Mouse (Mus musculus): ENCODE measurements around the gene Rfwd3.

Rfwd3 gene

DNA sequence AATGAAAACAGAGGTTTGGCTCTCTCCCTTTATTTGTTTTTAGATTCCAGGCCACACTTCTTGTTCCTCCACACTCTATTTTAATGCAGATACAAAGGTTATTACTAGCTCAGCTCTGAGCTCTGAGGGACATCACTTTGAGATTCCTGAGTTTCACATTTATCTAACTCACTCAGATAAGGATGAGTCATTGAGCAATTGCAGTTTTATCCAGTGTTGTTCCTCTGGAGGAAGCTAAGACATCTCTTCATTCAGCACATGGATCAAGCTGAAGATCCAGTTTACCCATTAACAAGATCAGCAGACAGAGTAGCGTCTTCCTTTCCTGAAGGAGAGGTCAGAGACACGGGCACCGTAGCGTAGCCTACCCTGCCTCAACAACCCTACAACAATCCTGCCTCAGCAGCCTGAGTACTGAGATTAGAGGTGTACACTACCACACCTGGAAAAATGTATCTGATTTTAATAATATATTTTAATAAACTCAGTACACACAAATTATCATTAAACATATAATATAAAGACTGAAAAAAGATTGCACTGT lies 53.7 kb downstream of the Rfwd3 start:
- in situ Hi-C loops (cut with MboI; ENCODE audit: low pct_unique_long_range_greater_than_20kb in 1 of 2, low sequenced_read_pairs in 2 of 2, unreplicated experiment in 1 of 2): no loop called here

DNA sequence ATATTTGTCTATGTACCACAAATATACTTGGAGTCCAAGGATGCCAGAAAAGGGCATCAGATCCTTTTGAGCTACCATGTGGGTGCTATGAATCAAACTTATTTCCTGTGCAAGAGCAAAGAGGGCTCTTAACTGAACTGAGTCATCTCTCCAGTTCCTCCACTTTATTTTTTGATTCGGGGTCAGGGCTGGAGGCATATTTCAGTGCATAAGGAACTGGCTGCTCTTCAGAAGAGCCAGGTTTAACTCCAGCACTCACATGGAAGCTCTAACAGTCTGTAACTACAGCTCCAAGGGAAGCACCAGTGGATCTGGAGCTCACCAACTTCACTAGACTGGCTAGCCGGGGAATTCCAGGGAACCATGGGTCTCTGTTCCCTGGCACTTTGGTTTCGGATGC lies 62.7 kb downstream of the Rfwd3 start:
- in situ Hi-C loops (cut with MboI; ENCODE audit: low pct_unique_long_range_greater_than_20kb in 1 of 2, low sequenced_read_pairs in 2 of 2, unreplicated experiment in 1 of 2): no loop called here

DNA sequence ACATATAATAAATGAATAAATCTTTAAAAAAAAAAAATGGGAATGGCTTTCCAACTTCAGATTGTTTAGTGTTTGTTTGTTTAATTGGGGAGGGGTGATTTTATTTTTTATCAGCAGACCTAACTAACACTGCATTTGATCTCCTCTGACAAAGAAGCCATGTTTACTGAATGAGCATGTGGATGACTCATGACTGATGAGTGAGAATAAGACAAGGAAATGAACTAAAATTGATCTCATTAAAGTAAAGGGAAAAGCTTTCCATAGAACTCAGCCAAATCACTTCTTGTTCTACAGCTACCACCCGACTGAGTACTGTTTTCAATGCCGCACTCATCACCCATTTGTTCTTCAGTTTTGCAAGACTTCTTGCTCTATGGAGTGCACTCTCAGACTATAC lies 66.3 kb downstream of the Rfwd3 start:
- in situ Hi-C loops (cut with MboI; ENCODE audit: low pct_unique_long_range_greater_than_20kb in 1 of 2, low sequenced_read_pairs in 2 of 2, unreplicated experiment in 1 of 2): no loop called here

DNA sequence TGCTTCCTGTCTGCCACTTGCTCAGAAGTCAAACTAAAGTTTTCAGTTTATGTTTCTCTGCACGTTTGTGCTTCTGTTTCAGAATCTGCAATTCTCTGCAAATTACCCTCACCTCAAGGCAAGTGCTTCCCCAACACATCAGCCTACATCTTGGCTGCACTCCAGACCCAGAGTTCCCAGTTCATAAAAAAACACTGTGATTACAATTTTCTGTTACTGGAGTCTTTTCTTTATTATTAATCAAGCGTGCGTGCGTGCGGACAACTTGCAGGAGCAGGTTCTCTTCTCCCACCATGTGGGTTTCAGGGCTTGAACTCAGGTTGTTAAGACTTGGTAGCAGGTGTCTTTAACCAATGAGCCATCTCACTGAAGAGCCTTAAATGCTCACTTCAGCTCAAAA lies 75.9 kb downstream of the Rfwd3 start:
- in situ Hi-C loops (cut with MboI; ENCODE audit: low pct_unique_long_range_greater_than_20kb in 1 of 2, low sequenced_read_pairs in 2 of 2, unreplicated experiment in 1 of 2): no loop called here
